Mouse (Mus musculus) brain, embryonic 14.5 days (tissue): Measurements from ENCODE around the gene Neb.

Experiments used
- CTCF ChIP-seq: fragments of 200-500 bp; IDR thresholded peaks from 2 replicates; pipeline ENCODE4 v1.5.1; 2012; ENCODE audit warnings: inconsistent platforms, mild to moderate bottlenecking, moderate library complexity, borderline replicate concordance; ENCODE audit not compliant: insufficient read depth, insufficient read length; ENCODE audit errors: extremely low read depth
- POLR2A ChIP-seq: fragments of 200-500 bp; IDR thresholded peaks from 2 replicates; pipeline ENCODE4 v1.6.1; 2012; ENCODE audit warnings: mild to moderate bottlenecking, inconsistent platforms, borderline replicate concordance; ENCODE audit not compliant: poor library complexity, insufficient read depth, insufficient read length, severe bottlenecking; ENCODE audit errors: extremely low read depth

- TF ChIP-seq CTCF (no peak), POLR2A (no peak)
Measured at GRCm38 (mm10) chr2:52272146-52272545, 106.1 kb downstream of the Neb start.
